Mouse (Mus musculus) mammary gland, adult 2 months (tissue): ENCODE measurements around the gene Fpr2. TPM values are rescaled to one million over a fixed set of nuclear protein-coding genes. Genes with fewer than 3 reads are reported as not detected.

Source experiments
- polyA plus RNA-seq: library from polyadenylated mRNA; depleted of rRNA; stranded (reverse); fragments of >200 nt; gene quantifications from 2 replicates; pipeline ENCODE4 v1.2.3, GENCODE M21; 2012; ENCODE audit warnings: low replicate concordance; rRNA removed

Fpr2 gene
- polyA plus RNA-seq = 0.16 and 1.5 TPM in 2 replicates

GRCm38 (mm10) chr17:17887774-17888248, at the start of gene Fpr2, which contains the start of gene Fpr3:
Fpr2 (plus strand) TSS chr17:17887824.
Fpr3 (plus strand) TSS chr17:17887852.

GRCm38 (mm10) chr17:17855064-17855838, 32.4 kb upstream of the Fpr2 start, which contains the start of gene Has1:
Has1 (minus strand) TSS chr17:17855205.

DNA sequence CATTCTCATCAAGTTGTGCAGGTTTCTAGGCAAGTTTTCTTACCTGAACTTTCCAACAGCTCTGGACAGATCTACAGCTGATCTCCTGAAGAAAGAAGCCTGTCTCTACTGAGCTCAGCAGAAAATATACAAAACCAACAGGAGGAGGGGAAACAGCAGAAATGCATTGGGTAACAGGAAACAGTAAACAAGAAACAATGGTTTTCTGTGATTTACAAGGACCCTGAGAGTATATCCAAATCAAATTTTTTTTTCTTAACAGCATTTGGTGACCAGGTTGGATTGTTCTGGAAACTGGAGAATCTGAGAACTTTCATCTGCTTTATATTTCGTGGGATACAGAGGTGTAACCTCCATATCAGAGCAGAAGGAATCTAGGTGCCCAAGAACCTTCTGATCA, 3.8 kb upstream of the Fpr2 start, which contains the start of gene Fpr1:
Fpr1 (minus strand) TSS at position 101 of the 400 bp plus-strand sequence.

Other genes with a start within 250 kb of the Fpr2 start
- gene Vmn2r90, start 184.1 kb upstream of the Fpr2 start, polyA plus RNA-seq = 0.06 and 0.07 TPM in 2 replicates
- gene Spaca6, start 60.7 kb upstream of the Fpr2 start, polyA plus RNA-seq = 37.7 and 64.7 TPM in 2 replicates
- gene Has1, start 32.6 kb upstream of the Fpr2 start, polyA plus RNA-seq = 0.55 and 0.59 TPM in 2 replicates
- gene Fpr1, start 3.9 kb upstream of the Fpr2 start, polyA plus RNA-seq = 0.19 and 0.27 TPM in 2 replicates
- gene Fpr3, start within 50 bp of the Fpr2 start, polyA plus RNA-seq = not detected in 2 replicates
- not detected in 2 replicates for gene Fpr-rs4, start 133.9 kb downstream of the Fpr2 start, polyA plus RNA-seq
- gene Vmn2r124, start 161.6 kb downstream of the Fpr2 start, polyA plus RNA-seq = not detected in 2 replicates
- gene Vmn2r91, start 197.2 kb downstream of the Fpr2 start, polyA plus RNA-seq = not detected in 2 replicates